Mouse (Mus musculus) lung, adult 2 months (tissue): ENCODE results near the gene Stat5a. TPM values are rescaled to one million over a fixed set of nuclear protein-coding genes. Genes with fewer than 3 reads are reported as not detected.

Source experiments
- DNase-seq: peaks from one replicate; pipeline ENCODE4 v3.0.0; 2022
- H3K4me1 ChIP-seq: fragments of 200-500 bp; 2 replicates; pipeline ENCODE4 v1.6.1; 2011; ENCODE audit warnings: low read length; ENCODE audit not compliant: control insufficient read depth, insufficient read depth
- H3K4me3 ChIP-seq: fragments of 200-500 bp; replicated peaks from 2 replicates; pipeline ENCODE3; 2011; ENCODE audit warnings: low read depth, mild to moderate bottlenecking, control low read depth, low read length; ENCODE audit errors: extremely low read depth
- CTCF ChIP-seq: fragments of 200-500 bp; IDR thresholded peaks from 2 replicates; pipeline ENCODE4 v1.5.1; 2011; ENCODE audit warnings: mild to moderate bottlenecking, low read length, control low read depth; ENCODE audit not compliant: insufficient read depth
- POLR2A ChIP-seq: fragments of 200-500 bp; IDR thresholded peaks from 2 replicates; pipeline ENCODE4 v1.6.1; 2011; ENCODE audit warnings: low read depth, mild to moderate bottlenecking, control low read depth, low read length, borderline replicate concordance; ENCODE audit errors: extremely low read depth
- WGBS: fragments of 180-500 bp; shearing (Covaris S2); methylation state at CpG from one replicate; pipeline ENCODE4 v1.1.7; 2018; 5-methylcytosine and 5-hydroxymethylcytosine counted together
- polyA plus RNA-seq: library from polyadenylated mRNA; depleted of rRNA; stranded (reverse); fragments of >200 nt; gene quantifications from 2 replicates; pipeline ENCODE4 v1.2.3, GENCODE M21; 2012

The Stat5a gene
- polyA plus RNA-seq, 1 experiment = 19.0 TPM

GRCm38 (mm10) chr11:100847572-100847971 is 11.6 kb upstream of the Stat5a start:
- 68% methylated on average over 4 of the region's 4 CpGs for WGBS
- TF ChIP-seq POLR2A (no peak), CTCF (no peak)

GRCm38 (mm10) chr11:100848080-100848479 is 11.1 kb upstream of the Stat5a start:
- peaks cover 10% of the 10 kb centered on the region for H3K4me1 ChIP-seq
- WGBS = 15% methylated on average over 4 of the region's 4 CpGs
- no peak overlapping the region for H3K4me3 ChIP-seq
- DNase-seq = no peak
- TF ChIP-seq CTCF (no peak), POLR2A (no peak)

More at GRCm38 (mm10) chr11:100847572-100847971, 11.6 kb upstream of the Stat5a start:
- H3K4me1 ChIP-seq = peaks cover 10% of the 10 kb centered on the region
- H3K4me3 ChIP-seq = no peak overlapping the region
- DNase-seq = no peak

- no peak for DNase-seq
- Histone ChIP-seq H3K4me3 (peak overlapping the region; percentile 39), H3K4me1 (peaks cover 10% of the 10 kb centered on the region)
- 31% methylated on average over 6 of the region's 6 CpGs for WGBS
- TF ChIP-seq CTCF = no peak
- TF ChIP-seq POLR2A = no peak
Measured at GRCm38 (mm10) chr11:100848789-100849379, 10.3 kb upstream of the Stat5a start.

- peak; percentile 21 for DNase-seq
- no peak for TF ChIP-seq POLR2A
- no peak for TF ChIP-seq CTCF
- WGBS = 2% methylated on average over 13 of the region's 13 CpGs
- peak overlapping the region; percentile 95 for H3K4me3 ChIP-seq
- peaks cover 10% of the 10 kb centered on the region for H3K4me1 ChIP-seq
Measured at GRCm38 (mm10) chr11:100849456-100850037, 9.6 kb upstream of the Stat5a start.

- Histone ChIP-seq H3K4me3 (peak within 1 kb of the TSS; percentile 95), H3K4me1 (peaks cover 7% of the 10 kb centered on the region)
- peak; percentile 80 for DNase-seq
- TF ChIP-seq POLR2A (peak; percentile 61; the same call in 1 of the 2 replicates), CTCF (no peak)
- 1% methylated on average over 97 of the region's 104 CpGs for WGBS
Measured at GRCm38 (mm10) chr11:100850038-100850777, 8.9 kb upstream of the Stat5a start, which contains the start of gene Stat5b. TSS of gene Stat5b (minus strand) at chr11:100850724.

- Histone ChIP-seq H3K4me3 (peak overlapping the region; percentile 95), H3K4me1 (peaks cover 7% of the 10 kb centered on the region)
- peak; percentile 72 for DNase-seq
- WGBS = 3% methylated on average over 33 of the region's 33 CpGs
- TF ChIP-seq CTCF (no peak), POLR2A (no peak)
Measured at GRCm38 (mm10) chr11:100850778-100851528, 8.2 kb upstream of the Stat5a start.

- no peak for DNase-seq
- TF ChIP-seq CTCF (no peak), POLR2A (no peak)
- WGBS = 83% methylated on average over 2 of the region's 2 CpGs
- no peak overlapping the region for H3K4me3 ChIP-seq
- peaks cover 7% of the 10 kb centered on the region for H3K4me1 ChIP-seq
Measured at GRCm38 (mm10) chr11:100852088-100852487, 7.1 kb upstream of the Stat5a start.

GRCm38 (mm10) chr11:100853018-100853417 is 6.1 kb upstream of the Stat5a start:
- Histone ChIP-seq H3K4me1 (peaks cover 7% of the 10 kb centered on the region), H3K4me3 (no peak overlapping the region)
- no peak for DNase-seq
- WGBS = 66% methylated on average over 5 of the region's 5 CpGs
- no peak for TF ChIP-seq CTCF
- TF ChIP-seq POLR2A = no peak

- WGBS = 55% methylated on average over 4 of the region's 4 CpGs
- Histone ChIP-seq H3K4me3 (no peak overlapping the region), H3K4me1 (peaks cover under 1% of the 10 kb centered on the region; the same call in 1 of the 2 replicates)
- no peak for TF ChIP-seq CTCF
- TF ChIP-seq POLR2A = no peak
- no peak for DNase-seq
Measured at GRCm38 (mm10) chr11:100854268-100854667, 4.9 kb upstream of the Stat5a start.
